Mouse (Mus musculus) C2C12 (cell line): ENCODE measurements at regions not wholly inside any gene's neighbourhood (a gene's known extent, or its start where the extent isn't known, plus 50 kb on each side); places are given as distances from the start of the nearest gene placed in this dataset.

Experiments
- H3K27me3 ChIP-seq: one replicate; pipeline ENCODE4 v1.6.1; 2011; ENCODE audit not compliant: control insufficient read depth, insufficient read depth, insufficient read length
- H3K36me3 ChIP-seq: one replicate; pipeline ENCODE4 v1.6.1; 2011; ENCODE audit not compliant: control insufficient read depth, insufficient read depth
- H3K4me3 ChIP-seq: one replicate; pipeline ENCODE4 v1.5.1; 2011; ENCODE audit warnings: mild to moderate bottlenecking, control low read depth; ENCODE audit not compliant: poor library complexity, insufficient read depth, severe bottlenecking
- H3K79me2 ChIP-seq: one replicate; pipeline ENCODE4 v1.6.1; 2011; ENCODE audit not compliant: control insufficient read depth, insufficient read depth
- H3K79me3 ChIP-seq: one replicate; pipeline ENCODE4 v1.6.1; 2011; ENCODE audit warnings: low read depth, control low read depth
- H3ac ChIP-seq: one replicate; pipeline ENCODE3; 2011; ENCODE audit warnings: low read depth; ENCODE audit not compliant: control insufficient read depth, insufficient read length
- CEBPB ChIP-seq: IDR thresholded peaks from one replicate; pipeline ENCODE4 v1.6.1; 2011; ENCODE audit warnings: low read depth, mild to moderate bottlenecking, control low read depth, moderate library complexity
- CTCF ChIP-seq: IDR thresholded peaks from one replicate; pipeline ENCODE4 v1.5.1; 2011; ENCODE audit not compliant: control insufficient read depth, insufficient read depth, insufficient read length
- FOSL1 ChIP-seq: IDR thresholded peaks from one replicate; pipeline ENCODE4 v1.8.0; 2011; ENCODE audit warnings: mild to moderate bottlenecking, low read length; ENCODE audit not compliant: poor library complexity, insufficient read depth, severe bottlenecking
- MAX ChIP-seq: IDR thresholded peaks from one replicate; pipeline ENCODE4 v1.6.1; 2011; ENCODE audit warnings: mild to moderate bottlenecking, control low read depth
- MYOD1 ChIP-seq: IDR thresholded peaks from one replicate; pipeline ENCODE4 v1.6.1; 2011; ENCODE audit warnings: low read depth; ENCODE audit not compliant: control insufficient read depth, insufficient read length
- MYOG ChIP-seq: IDR thresholded peaks from one replicate; pipeline ENCODE4 v1.6.1; 2011; ENCODE audit not compliant: control insufficient read depth, insufficient read length; ENCODE audit errors: extremely low read depth
- USF1 ChIP-seq: IDR thresholded peaks from one replicate; pipeline ENCODE4 v1.6.1; 2011; ENCODE audit warnings: low read depth, mild to moderate bottlenecking, control low read depth, moderate library complexity

DNA sequence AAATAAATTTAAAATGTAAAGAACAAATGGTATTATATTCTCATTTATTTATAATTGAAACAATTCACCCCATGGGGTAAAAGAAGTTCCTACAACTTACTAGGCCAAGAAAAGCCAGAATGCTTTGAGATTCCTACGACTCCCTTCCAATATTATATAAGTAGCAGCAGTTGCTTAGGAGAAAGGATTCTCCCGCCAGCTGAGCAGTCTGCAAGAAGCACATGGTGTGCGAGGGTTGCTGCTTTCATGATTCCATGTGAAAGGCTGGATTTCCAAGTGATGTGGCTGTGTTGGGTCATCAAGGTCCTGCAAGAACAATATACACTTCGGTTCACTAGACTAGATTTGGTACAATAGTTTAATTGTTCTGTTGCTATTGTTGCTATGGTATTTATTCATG is 659.6 kb upstream of the Kirrel3 start:
- H3K79me2 ChIP-seq, result no peaks in the 10 kb centered on the region
- H3K36me3 ChIP-seq, result no peaks in the 10 kb centered on the region
- TF ChIP-seq USF1 (no peak), MYOG (no peak), MAX (no peak), MYOD1 (no peak), CEBPB (no peak), CTCF (no peak), FOSL1 (no peak)
- no peaks in the 10 kb centered on the region for H3K79me3 ChIP-seq
- no peaks in the 10 kb centered on the region for H3K27me3 ChIP-seq
- no peak overlapping the region for H3K4me3 ChIP-seq
- no peak overlapping the region for H3ac ChIP-seq

DNA sequence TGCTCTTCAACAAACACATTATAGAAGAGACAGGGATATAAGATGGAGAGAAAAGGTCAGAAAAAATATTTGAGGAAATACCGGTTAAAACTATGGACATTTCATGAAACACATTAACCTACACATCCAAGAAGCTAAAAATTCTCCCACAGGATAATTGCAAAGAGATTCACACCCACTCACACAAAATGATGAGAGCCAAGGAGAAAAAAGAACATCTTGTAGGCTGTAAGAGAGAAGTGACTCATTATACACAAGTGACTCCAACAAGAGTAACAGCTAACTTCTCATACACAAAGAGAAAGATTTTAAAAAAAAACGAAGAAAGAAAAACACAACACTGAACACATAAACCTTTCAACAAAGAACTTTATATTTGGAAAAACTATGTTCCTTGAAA is 658.3 kb upstream of the Kirrel3 start:
- Histone ChIP-seq H3K79me2 (no peaks in the 10 kb centered on the region), H3ac (no peak overlapping the region), H3K4me3 (no peak overlapping the region), H3K27me3 (no peaks in the 10 kb centered on the region), H3K36me3 (no peaks in the 10 kb centered on the region), H3K79me3 (no peaks in the 10 kb centered on the region)
- TF ChIP-seq CTCF, result no peak
- TF ChIP-seq USF1, result no peak
- no peak for TF ChIP-seq MAX
- no peak for TF ChIP-seq CEBPB
- TF ChIP-seq MYOD1, result no peak
- no peak for TF ChIP-seq MYOG
- TF ChIP-seq FOSL1, result no peak

DNA sequence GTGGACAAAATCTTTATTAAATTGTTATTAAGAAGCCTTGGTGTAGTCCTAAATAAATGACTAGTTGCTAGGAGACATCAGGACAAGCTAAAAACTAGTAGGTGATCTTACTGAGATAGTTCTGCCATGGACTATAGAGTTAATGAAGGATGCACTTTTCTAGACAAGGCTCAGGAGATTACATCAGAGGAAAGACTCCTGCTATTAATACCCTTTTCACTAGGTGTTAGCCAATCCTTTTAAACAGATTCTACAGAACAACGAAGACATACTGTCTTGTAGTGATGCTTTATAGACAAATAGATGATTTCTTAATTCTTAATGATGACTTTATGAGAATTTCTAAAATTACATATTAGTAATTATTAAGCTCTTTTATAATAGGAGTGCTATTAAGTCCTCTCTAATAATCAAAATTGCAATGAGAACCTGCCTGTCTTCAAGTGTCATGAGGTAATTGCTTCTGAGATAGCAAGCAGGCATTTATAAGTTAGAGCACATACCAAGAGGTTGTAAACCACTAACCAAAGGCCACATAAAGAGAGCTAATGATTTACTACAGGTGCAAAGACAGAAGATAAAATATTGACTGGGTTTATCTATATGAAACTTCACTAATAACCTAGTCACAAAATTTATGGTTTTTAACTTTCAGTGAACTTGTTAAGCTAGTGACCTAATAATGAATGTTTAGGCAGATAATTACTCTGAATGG is 647.9 kb upstream of the Kirrel3 start:
- Histone ChIP-seq H3K4me3 (no peak overlapping the region), H3K27me3 (no peaks in the 10 kb centered on the region), H3K36me3 (no peaks in the 10 kb centered on the region), H3K79me2 (no peaks in the 10 kb centered on the region), H3ac (no peak overlapping the region), H3K79me3 (no peaks in the 10 kb centered on the region)
- TF ChIP-seq CEBPB, result no peak

DNA sequence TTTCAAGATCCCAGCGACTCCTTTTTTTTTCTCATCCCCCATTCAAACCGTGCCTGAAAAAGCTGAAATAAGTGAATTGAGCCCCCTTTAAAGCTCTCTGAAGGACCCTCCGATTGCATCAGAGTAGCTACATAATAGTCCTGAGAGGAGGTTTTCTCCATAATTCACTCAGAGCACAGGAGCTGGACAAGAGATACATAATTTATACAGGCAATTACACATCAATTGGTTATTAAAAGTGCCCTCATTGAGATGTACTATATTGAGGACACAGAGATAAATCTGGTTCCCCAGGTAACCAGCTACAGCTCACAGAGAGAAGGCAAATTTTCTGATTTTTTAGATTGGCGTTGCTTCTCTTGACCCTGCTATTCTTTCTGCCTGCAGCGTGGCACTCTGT is 636.1 kb upstream of the Kirrel3 start:
- H3K79me3 ChIP-seq, result no peaks in the 10 kb centered on the region
- H3K27me3 ChIP-seq, result no peaks in the 10 kb centered on the region
- H3K36me3 ChIP-seq, result no peaks in the 10 kb centered on the region
- H3K4me3 ChIP-seq, result no peak overlapping the region
- H3K79me2 ChIP-seq, result no peaks in the 10 kb centered on the region
- H3ac ChIP-seq, result no peak overlapping the region
- TF ChIP-seq MAX, result no peak
- no peak for TF ChIP-seq CTCF
- TF ChIP-seq FOSL1, result no peak
- TF ChIP-seq MYOG, result no peak
- TF ChIP-seq MYOD1, result no peak
- no peak for TF ChIP-seq USF1
- no peak for TF ChIP-seq CEBPB

DNA sequence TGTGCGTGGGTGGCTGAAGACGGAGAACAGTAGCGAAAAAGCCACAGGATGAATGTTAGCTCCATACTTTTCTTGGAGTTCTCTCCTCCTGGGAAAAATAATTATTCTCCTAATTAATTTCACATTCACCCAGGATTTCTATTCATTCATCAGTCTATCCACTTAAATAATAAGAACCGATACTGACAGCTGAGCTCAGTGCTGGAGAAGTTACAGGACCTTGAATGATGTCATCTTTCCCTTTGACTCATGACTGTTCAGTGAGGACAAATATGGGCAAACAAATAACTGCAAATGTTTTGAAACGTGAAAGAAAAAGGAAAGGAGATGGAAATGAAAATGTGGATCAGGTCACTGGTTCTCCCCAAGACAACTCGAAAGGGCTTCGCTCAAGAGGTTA is 635.7 kb upstream of the Kirrel3 start:
- H3K4me3 ChIP-seq, result no peak overlapping the region
- H3K27me3 ChIP-seq, result no peaks in the 10 kb centered on the region
- H3K79me2 ChIP-seq, result no peaks in the 10 kb centered on the region
- H3ac ChIP-seq, result no peak overlapping the region
- TF ChIP-seq CTCF (no peak), MYOD1 (no peak), MYOG (no peak), MAX (no peak), USF1 (no peak), FOSL1 (no peak), CEBPB (no peak)
- no peaks in the 10 kb centered on the region for H3K36me3 ChIP-seq
- no peaks in the 10 kb centered on the region for H3K79me3 ChIP-seq

DNA sequence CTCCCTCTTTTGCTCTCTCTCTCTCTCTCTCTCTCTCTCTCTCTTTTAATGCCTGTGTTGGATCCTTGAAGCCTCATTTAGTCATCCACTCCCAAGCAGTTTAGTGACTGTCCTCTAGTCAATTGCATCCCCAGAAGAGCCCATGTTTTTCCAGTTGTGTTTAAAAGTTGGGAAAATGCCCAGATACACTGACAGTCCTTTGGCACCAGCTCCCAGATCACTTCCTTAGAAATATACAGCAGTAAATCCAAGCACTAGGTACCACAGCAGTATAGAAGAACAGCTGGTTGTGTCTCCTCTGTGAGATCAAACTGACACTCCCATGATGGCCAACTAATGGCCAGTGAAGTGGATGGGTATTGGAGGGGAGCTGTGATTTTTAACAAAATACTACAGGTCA is 634.7 kb upstream of the Kirrel3 start:
- Histone ChIP-seq H3K4me3 (no peak overlapping the region), H3K79me3 (no peaks in the 10 kb centered on the region), H3K27me3 (no peaks in the 10 kb centered on the region), H3ac (no peak overlapping the region), H3K79me2 (no peaks in the 10 kb centered on the region), H3K36me3 (no peaks in the 10 kb centered on the region)
- TF ChIP-seq MYOG (no peak), FOSL1 (no peak), CEBPB (no peak), USF1 (no peak), MAX (no peak), CTCF (no peak), MYOD1 (peak; percentile 66)
